ENCODE assay signal across 22 mouse cellular contexts in the genomic region with DNA sequence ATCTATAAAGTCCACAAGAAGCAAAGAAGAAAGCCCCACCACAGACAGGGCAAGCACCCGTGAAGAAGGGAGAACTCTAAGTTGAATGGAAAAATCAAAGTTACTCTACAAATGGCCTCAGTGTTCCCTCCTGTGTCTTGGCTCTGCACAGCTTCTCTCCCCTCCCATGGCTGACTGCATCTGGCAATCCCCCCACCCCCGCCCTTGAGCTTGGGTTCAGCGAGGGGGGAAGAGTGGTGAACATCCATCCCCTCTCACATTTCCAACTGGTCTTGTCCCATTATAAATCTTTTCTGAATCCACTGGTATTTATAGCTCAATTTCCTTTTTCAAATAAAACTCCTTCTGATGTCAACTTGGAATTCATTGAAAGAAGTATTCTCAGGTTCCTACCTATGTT.
DNase-seq lines count a peak whose midpoint lies in the region; ATAC-seq and TF ChIP-seq lines count a peak whose summit lies in the region.
"Had no signal": no experiment of that assay in that cellular context is flagged by ENCODE, and none has a peak within 500 bp of the region (broad histone marks: within the 10 kb centered on the region; RNA-seq: fewer than 3 reads in every experiment).

No protein-coding gene starts in this region.

- 44% methylated on average over 3 of the region's 3 CpGs for WGBS in kidney, embryonic 14.5 days
- WGBS in kidney, embryonic 15.5 days = 49% methylated on average over 3 of the region's 3 CpGs
- 28% methylated on average over 3 of the region's 3 CpGs for WGBS in kidney, embryonic 16.5 days
- WGBS in kidney, postnatal 0 days = 35% methylated on average over 3 of the region's 3 CpGs

- no peaks in the 10 kb centered on the region for H3K27me3 ChIP-seq in kidney, embryonic 14.5 days (ENCODE audit: control insufficient read depth, insufficient read depth, low read length)
- no peaks in the 10 kb centered on the region for H3K27me3 ChIP-seq in kidney, embryonic 15.5 days
- H3K27me3 ChIP-seq in kidney, embryonic 16.5 days (ENCODE audit: insufficient read depth, low read length) = no peaks in the 10 kb centered on the region
- H3K27me3 ChIP-seq in kidney, postnatal 0 days (ENCODE audit: insufficient read depth, low read length) = no peaks in the 10 kb centered on the region
- H3K27me3 ChIP-seq: CH12.LX, Patski had no signal

- no peak overlapping the region for H3K9ac ChIP-seq in kidney, embryonic 14.5 days (ENCODE audit: low read depth, low read length)
- H3K9ac ChIP-seq in kidney, embryonic 15.5 days = no peak overlapping the region
- no peak overlapping the region for H3K9ac ChIP-seq in kidney, embryonic 16.5 days (replicated peaks; ENCODE audit: low read length)
- H3K9ac ChIP-seq in kidney, postnatal 0 days (ENCODE audit: low read depth, low read length) = no peak overlapping the region

- ATAC-seq in kidney, embryonic 14.5 days (ENCODE audit: low FRiP score, low TSS enrichment) = peak; percentile 87
- peak; percentile 86 for ATAC-seq in kidney, embryonic 15.5 days (replicated peaks; ENCODE audit: low FRiP score)
- ATAC-seq in kidney, embryonic 16.5 days (ENCODE audit: low FRiP score, low TSS enrichment) = peak; percentile 54; the same call in 1 of the 2 replicates
- ATAC-seq in kidney, postnatal 0 days (replicated peaks; ENCODE audit: low FRiP score, low read depth) = peak; percentile 43; the same call in 1 of the 2 replicates
- ATAC-seq: activated CD4-positive, CD25-positive, alpha-beta regulatory T cell, adult 4 months; CD4-positive, CD25-positive, alpha-beta regulatory T cell, adult 4 months; Patski had no signal

- no peaks in the 10 kb centered on the region; the same call in 1 of the 2 replicates for H3K36me3 ChIP-seq in kidney, embryonic 14.5 days (ENCODE audit: control insufficient read depth, insufficient read depth, low read length)
- no peaks in the 10 kb centered on the region for H3K36me3 ChIP-seq in kidney, embryonic 15.5 days
- H3K36me3 ChIP-seq in kidney, embryonic 16.5 days (ENCODE audit: insufficient read depth, low read length) = no peaks in the 10 kb centered on the region
- H3K36me3 ChIP-seq in kidney, postnatal 0 days (ENCODE audit: insufficient read depth, low read length) = no peaks in the 10 kb centered on the region

- no peaks in the 10 kb centered on the region for H3K9me3 ChIP-seq in kidney, embryonic 14.5 days (ENCODE audit: control insufficient read depth, low read length)
- no peaks in the 10 kb centered on the region for H3K9me3 ChIP-seq in kidney, embryonic 15.5 days (replicated peaks)
- no peaks in the 10 kb centered on the region for H3K9me3 ChIP-seq in kidney, embryonic 16.5 days (ENCODE audit: low read length)
- no peaks in the 10 kb centered on the region for H3K9me3 ChIP-seq in kidney, postnatal 0 days (replicated peaks; ENCODE audit: low read length)
- H3K9me3 ChIP-seq: G1E had no signal

- H3K4me3 ChIP-seq in kidney, embryonic 14.5 days (ENCODE audit: low read length) = no peak overlapping the region
- H3K4me3 ChIP-seq in kidney, embryonic 15.5 days (replicated peaks) = no peak overlapping the region
- H3K4me3 ChIP-seq in kidney, embryonic 16.5 days (ENCODE audit: low read length) = no peak overlapping the region
- no peak overlapping the region for H3K4me3 ChIP-seq in kidney, postnatal 0 days (replicated peaks; ENCODE audit: low read depth, low read length)

- no peaks in the 10 kb centered on the region for H3K4me1 ChIP-seq in kidney, embryonic 14.5 days (ENCODE audit: control insufficient read depth, insufficient read depth, low read length)
- H3K4me1 ChIP-seq in kidney, embryonic 15.5 days = 0 out of 2 replicates have a peak, but pooled peaks cover 3% of the 10 kb centered on the region
- H3K4me1 ChIP-seq in kidney, embryonic 16.5 days (ENCODE audit: insufficient read depth, low read length) = no peaks in the 10 kb centered on the region
- no peaks in the 10 kb centered on the region for H3K4me1 ChIP-seq in kidney, postnatal 0 days (replicated peaks; ENCODE audit: insufficient read depth, low read length)

- H3K4me2 ChIP-seq in kidney, embryonic 14.5 days (replicated peaks; ENCODE audit: low read depth, low read length) = no peak overlapping the region
- no peak overlapping the region for H3K4me2 ChIP-seq in kidney, embryonic 15.5 days
- H3K4me2 ChIP-seq in kidney, embryonic 16.5 days (replicated peaks; ENCODE audit: low read depth, low read length) = no peak overlapping the region
- H3K4me2 ChIP-seq in kidney, postnatal 0 days (ENCODE audit: low read length) = no peak overlapping the region

- no peak overlapping the region for H3K27ac ChIP-seq in kidney, embryonic 14.5 days (ENCODE audit: low read depth, low read length)
- no peak overlapping the region for H3K27ac ChIP-seq in kidney, embryonic 15.5 days
- H3K27ac ChIP-seq in kidney, embryonic 16.5 days (ENCODE audit: low read length) = no peak overlapping the region
- H3K27ac ChIP-seq in kidney, postnatal 0 days = no peak overlapping the region

- DNase-seq in kidney, adult 8-10 months = no peak
- DNase-seq in kidney, postnatal 4 days = no peak
- no peak for DNase-seq in kidney, postnatal 14 days
- DNase-seq in kidney, postnatal 0 days (ENCODE audit: low spot score) = peak; percentile 44
- no peak for DNase-seq in kidney, postnatal 10 days
- DNase-seq: adrenal gland, adult 2 months; adrenal gland, adult 8-10 months; adrenal gland, postnatal 10 days; adrenal gland, postnatal 14 days; adrenal gland, postnatal 25 days; adrenal gland, postnatal 36 days; B cell, adult 2 months; cerebellum, adult 11 months; cerebellum, adult 11-12 months had no signal

- TF ChIP-seq CTCF in kidney, postnatal 0 days (IDR thresholded peaks at IDR 0.05; ENCODE audit: low read depth) = no peak
